ENCODE assay signal across 36 mouse cellular contexts in the genomic region with DNA sequence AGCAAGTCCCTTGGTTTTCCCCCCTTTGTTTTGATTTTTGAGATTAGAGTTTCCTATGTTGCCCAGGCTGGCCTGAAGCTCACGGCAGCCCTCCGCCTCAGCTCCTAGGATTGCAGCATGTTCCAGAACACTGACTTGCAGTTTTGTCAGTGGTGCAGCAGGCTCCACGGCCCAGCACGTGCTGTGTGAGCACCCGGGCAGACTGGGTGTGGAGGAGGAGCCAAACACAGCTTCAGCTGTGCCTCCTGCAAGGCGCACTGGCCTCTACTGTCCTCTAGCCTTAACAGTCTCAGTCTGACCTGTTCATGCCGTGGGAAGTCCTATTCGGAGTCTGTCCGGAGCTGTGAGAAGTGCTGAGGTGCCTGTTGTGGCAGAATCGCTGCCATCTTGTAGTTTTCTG. TPM values are rescaled to one million over a fixed set of nuclear protein-coding genes. Genes with fewer than 3 reads are reported as not detected.
DNase-seq lines count a peak whose midpoint lies in the region; ATAC-seq lines count a peak whose summit lies in the region.
"Had no signal": no experiment of that assay in that cellular context is flagged by ENCODE, and none has a peak within 500 bp of the region (broad histone marks: within the 10 kb centered on the region; RNA-seq: fewer than 3 reads in every experiment).

No protein-coding gene starts in this region.

- DNase-seq in cerebellum, postnatal 25 days, result peak; percentile 37 to 50
- DNase-seq in cerebellum, postnatal 4 days (ENCODE audit: low spot score in 2 of 2), result no peak
- peak; percentile 21 for DNase-seq in kidney, adult 11 months
- DNase-seq in kidney, postnatal 36 days, result peak; percentile 26 to 35
- no peak for DNase-seq in ovary, adult 18-20 months (ENCODE audit: low spot score)
- DNase-seq: adrenal gland, adult 8-10 months; cerebellum, adult 11-12 months; gastrocnemius, adult 2 months; gastrocnemius, postnatal 36 days; heart, adult 18-20 months; heart, postnatal 4 days; liver, embryonic 13.5 days; lung, adult 18-20 months; lung, postnatal 10 days; right cerebral cortex, postnatal 14 days; thymus, postnatal 25 days had no signal

- no peaks in the 10 kb centered on the region for H3K9me3 ChIP-seq in kidney, embryonic 15.5 days (replicated peaks)
- H3K9me3 ChIP-seq: forebrain, embryonic 10.5 days; forebrain, embryonic 15.5 days; G1E; hindbrain, embryonic 15.5 days; liver, embryonic 13.5 days; midbrain, embryonic 13.5 days; neural tube, embryonic 13.5 days had no signal

- H3K27ac ChIP-seq in kidney, embryonic 15.5 days, result no peak overlapping the region
- H3K27ac ChIP-seq: forebrain, embryonic 10.5 days; forebrain, embryonic 15.5 days; gastrocnemius, adult 2 months; hindbrain, embryonic 15.5 days; left cerebral cortex, adult 2 months; liver, embryonic 13.5 days; macrophage; midbrain, embryonic 13.5 days; neural tube, embryonic 13.5 days had no signal

- H3K4me3 ChIP-seq in kidney, embryonic 15.5 days (replicated peaks), result no peak overlapping the region
- H3K4me3 ChIP-seq: forebrain, embryonic 10.5 days; forebrain, embryonic 15.5 days; gastrocnemius, adult 2 months; hindbrain, embryonic 15.5 days; left cerebral cortex, adult 2 months; liver, embryonic 13.5 days; midbrain, embryonic 13.5 days; neural tube, embryonic 13.5 days had no signal

- peak; percentile 72 for ATAC-seq in kidney, embryonic 15.5 days (replicated peaks; ENCODE audit: low FRiP score)
- ATAC-seq in erythroid progenitor cell, adult 5-6 weeks (replicated peaks; ENCODE audit: low FRiP score, poor library complexity, severe bottlenecking), result no peak
- ATAC-seq: forebrain, embryonic 15.5 days; inflammation-experienced regulatory T-cells, adult 6 months; midbrain, embryonic 13.5 days had no signal

- H3K9ac ChIP-seq in kidney, embryonic 15.5 days, result no peak overlapping the region
- H3K9ac ChIP-seq: forebrain, embryonic 15.5 days; hindbrain, embryonic 15.5 days; liver, embryonic 13.5 days; midbrain, embryonic 13.5 days; neural tube, embryonic 13.5 days had no signal

- peaks cover 31% of the 10 kb centered on the region for H3K4me1 ChIP-seq in kidney, embryonic 15.5 days
- H3K4me1 ChIP-seq: hindbrain, embryonic 15.5 days; liver, embryonic 13.5 days; midbrain, embryonic 13.5 days had no signal

- WGBS in kidney, embryonic 15.5 days, result 69% methylated on average over 10 of the region's 10 CpGs

- no peaks in the 10 kb centered on the region for H3K27me3 ChIP-seq in kidney, embryonic 15.5 days
- H3K27me3 ChIP-seq: forebrain, embryonic 15.5 days; hindbrain, embryonic 15.5 days; liver, embryonic 13.5 days; midbrain, embryonic 13.5 days; neural tube, embryonic 13.5 days had no signal

- no peak overlapping the region for H3K4me2 ChIP-seq in kidney, embryonic 15.5 days
- H3K4me2 ChIP-seq: forebrain, embryonic 15.5 days; heart, embryonic 11.5 days; hindbrain, embryonic 15.5 days; liver, embryonic 13.5 days; midbrain, embryonic 13.5 days; neural tube, embryonic 13.5 days had no signal

- H3K36me3 ChIP-seq in kidney, embryonic 15.5 days, result peaks cover 46% of the 10 kb centered on the region
- H3K36me3 ChIP-seq: G1E had no signal

RNA-seq across cellular contexts. Expression of a gene that starts 31.0 kb away (rescaled TPM):
- polyA plus RNA-seq in kidney, embryonic 15.5 days (2015; fragmentation: Nextera tagmentation; extraction: Ambion mirVana), result 43.7 and 43.9 TPM in 2 replicates
- total RNA-seq in erythroid progenitor cell, adult 5-6 weeks (2015; ENCODE audit: low replicate concordance), result not detected in 2 replicates
- total RNA-seq in erythroid progenitor cell, adult 5-6 weeks (2017; ENCODE audit: low replicate concordance), result not detected in 2 replicates
- total RNA-seq: G1E; gastrocnemius, adult 2 months; gastrocnemius, postnatal 36 days; heart, adult 18-20 months had no signal
- polyA plus RNA-seq: inflammation-experienced regulatory T-cells, adult 6 months; macrophage; stomach, embryonic 14.5 days had no signal

RNA-seq across cellular contexts. Expression of a gene that starts 55.6 kb away (rescaled TPM):
- polyA plus RNA-seq in kidney, embryonic 15.5 days (2015; fragmentation: Nextera tagmentation; extraction: Ambion mirVana), result not detected in 2 replicates
- not detected in 2 replicates for total RNA-seq in erythroid progenitor cell, adult 5-6 weeks (2015; ENCODE audit: low replicate concordance)
- not detected in 2 replicates for total RNA-seq in erythroid progenitor cell, adult 5-6 weeks (2017; ENCODE audit: low replicate concordance)
- total RNA-seq: adrenal gland, adult 8-10 months; gastrocnemius, postnatal 36 days; heart, adult 18-20 months; heart, postnatal 4 days; layer of hippocampus, adult 18-20 months; left cerebral cortex, adult 2 months; left cerebral cortex, postnatal 36 days; megakaryocyte-erythroid progenitor cell, adult 5-6 weeks had no signal
- polyA plus RNA-seq: embryonic facial prominence, embryonic 11.5 days; forebrain, embryonic 10.5 days; forebrain, embryonic 15.5 days; frontal cortex, adult 2 months; G1E; heart, embryonic 11.5 days; heart, embryonic 16.5 days; hindbrain, embryonic 15.5 days; liver, embryonic 13.5 days; macrophage; midbrain, embryonic 13.5 days; neural tube, embryonic 13.5 days; small intestine, adult 2 months; stomach, embryonic 14.5 days had no signal

Comparison
In these comparisons a context has a peak if more than half of its experiments do, and no peak if none do; other contexts are left out.
1. DNase-seq: peak in cerebellum, postnatal 25 days (2 of 2), kidney, adult 11 months (single experiment) and kidney, postnatal 36 days (2 of 2); none in cerebellum, postnatal 4 days (0 of 2) and ovary, adult 18-20 months (single experiment).